Mouse (Mus musculus): ENCODE measurements around the gene Gcnt1. TPM values are rescaled to one million over a fixed set of nuclear protein-coding genes. Genes with fewer than 3 reads are reported as not detected.

Gcnt1 gene
- polyA plus RNA-seq, 1 experiment from 2014 or later, result 0.27 TPM

GRCm38 (mm10) chr19:17399965-17400364 is 27.3 kb upstream of the Gcnt1 start:
- no peaks in the 10 kb centered on the region for H3K27me3 ChIP-seq (ENCODE audit: control insufficient read depth, insufficient read depth, low read length)
- no peak overlapping the region for H3K4me3 ChIP-seq (ENCODE audit: low read depth, low read length)
- no peak for ATAC-seq (ENCODE audit: low read depth)
- 90% methylated on average over 4 of the region's 4 CpGs for WGBS
- H3K36me3 ChIP-seq (ENCODE audit: control insufficient read depth, insufficient read depth, low read length), result peaks cover 13% of the 10 kb centered on the region
- no peak overlapping the region for H3K4me2 ChIP-seq (ENCODE audit: low read depth, low read length)
- H3K9ac ChIP-seq (replicated peaks; ENCODE audit: low read depth, low read length), result no peak overlapping the region
- no peaks in the 10 kb centered on the region for H3K9me3 ChIP-seq (ENCODE audit: control insufficient read depth, low read length)
- peaks cover 3% of the 10 kb centered on the region for H3K4me1 ChIP-seq (ENCODE audit: control insufficient read depth, insufficient read depth, low read length)
- H3K27ac ChIP-seq (ENCODE audit: low read depth, low read length), result no peak overlapping the region

- Histone ChIP-seq H3K4me1 (ENCODE audit: control insufficient read depth, insufficient read depth, low read length) (peaks cover 6% of the 10 kb centered on the region), H3K9me3 (ENCODE audit: control insufficient read depth, low read length) (no peaks in the 10 kb centered on the region), H3K36me3 (ENCODE audit: control insufficient read depth, insufficient read depth, low read length) (peaks cover 13% of the 10 kb centered on the region), H3K4me2 (ENCODE audit: low read depth, low read length) (no peak overlapping the region), H3K27me3 (ENCODE audit: control insufficient read depth, insufficient read depth, low read length) (no peaks in the 10 kb centered on the region), H3K27ac (ENCODE audit: low read depth, low read length) (no peak overlapping the region), H3K4me3 (ENCODE audit: low read depth, low read length) (no peak overlapping the region), H3K9ac (replicated peaks; ENCODE audit: low read depth, low read length) (no peak overlapping the region)
- 79% methylated on average over 5 of the region's 5 CpGs for WGBS
- no peak for ATAC-seq (ENCODE audit: low read depth)
Measured at GRCm38 (mm10) chr19:17397922-17398321, 25.3 kb upstream of the Gcnt1 start.

GRCm38 (mm10) chr19:17396802-17397201 is 24.2 kb upstream of the Gcnt1 start:
- H3K9ac ChIP-seq (replicated peaks; ENCODE audit: low read depth, low read length), result no peak overlapping the region
- H3K4me2 ChIP-seq (ENCODE audit: low read depth, low read length), result no peak overlapping the region
- whole genome bisulfite sequencing, result 98% methylated on average over 4 of the region's 4 CpGs
- no peaks in the 10 kb centered on the region for H3K27me3 ChIP-seq (ENCODE audit: control insufficient read depth, insufficient read depth, low read length)
- ATAC-seq (ENCODE audit: low read depth), result no peak
- H3K4me3 ChIP-seq (ENCODE audit: low read depth, low read length), result no peak overlapping the region
- peaks cover 13% of the 10 kb centered on the region for H3K36me3 ChIP-seq (ENCODE audit: control insufficient read depth, insufficient read depth, low read length)
- H3K27ac ChIP-seq (ENCODE audit: low read depth, low read length), result no peak overlapping the region
- peaks cover 6% of the 10 kb centered on the region for H3K4me1 ChIP-seq (ENCODE audit: control insufficient read depth, insufficient read depth, low read length)
- no peaks in the 10 kb centered on the region for H3K9me3 ChIP-seq (ENCODE audit: control insufficient read depth, low read length)

- peak within 1 kb of the TSS; percentile 49 for H3K4me2 ChIP-seq (ENCODE audit: low read depth, low read length)
- H3K9ac ChIP-seq (replicated peaks; ENCODE audit: low read depth, low read length), result peak within 1 kb of the TSS; percentile 72
- H3K36me3 ChIP-seq (ENCODE audit: control insufficient read depth, insufficient read depth, low read length), result peaks cover 3% of the 10 kb centered on the region; the same call in 1 of the 2 replicates
- peak within 1 kb of the TSS; percentile 76 for H3K4me3 ChIP-seq (ENCODE audit: low read depth, low read length)
- WGBS, result under 1% methylated on average over 75 of the region's 83 CpGs
- H3K9me3 ChIP-seq (ENCODE audit: control insufficient read depth, low read length), result no peaks in the 10 kb centered on the region
- no peaks in the 10 kb centered on the region for H3K27me3 ChIP-seq (ENCODE audit: control insufficient read depth, insufficient read depth, low read length)
- peak within 1 kb of the TSS; percentile 66 for H3K27ac ChIP-seq (ENCODE audit: low read depth, low read length)
- ATAC-seq (ENCODE audit: low read depth), result peak; percentile 98
- peaks cover 6% of the 10 kb centered on the region for H3K4me1 ChIP-seq (ENCODE audit: control insufficient read depth, insufficient read depth, low read length)
Measured at GRCm38 (mm10) chr19:17393841-17394591, 21.4 kb upstream of the Gcnt1 start, which contains the start of gene Rfk. Gene Rfk, plus strand, starts transcription at chr19:17394043.

- Histone ChIP-seq H3K4me2 (ENCODE audit: low read depth, low read length) (no peak overlapping the region; the same call in 1 of the 2 replicates), H3K27me3 (ENCODE audit: control insufficient read depth, insufficient read depth, low read length) (no peaks in the 10 kb centered on the region), H3K4me1 (ENCODE audit: control insufficient read depth, insufficient read depth, low read length) (peaks cover 6% of the 10 kb centered on the region), H3K9me3 (ENCODE audit: control insufficient read depth, low read length) (no peaks in the 10 kb centered on the region), H3K9ac (replicated peaks; ENCODE audit: low read depth, low read length) (no peak overlapping the region), H3K27ac (ENCODE audit: low read depth, low read length) (no peak overlapping the region), H3K4me3 (ENCODE audit: low read depth, low read length) (no peak overlapping the region), H3K36me3 (ENCODE audit: control insufficient read depth, insufficient read depth, low read length) (no peaks in the 10 kb centered on the region)
- 14% methylated on average over 3 of the region's 3 CpGs for WGBS
- ATAC-seq (ENCODE audit: low read depth), result no peak
Measured at GRCm38 (mm10) chr19:17392866-17393265, 20.2 kb upstream of the Gcnt1 start.

GRCm38 (mm10) chr19:17388404-17388803 is 15.8 kb upstream of the Gcnt1 start:
- Histone ChIP-seq H3K9me3 (ENCODE audit: control insufficient read depth, low read length) (no peaks in the 10 kb centered on the region), H3K27me3 (ENCODE audit: control insufficient read depth, insufficient read depth, low read length) (no peaks in the 10 kb centered on the region), H3K9ac (replicated peaks; ENCODE audit: low read depth, low read length) (no peak overlapping the region), H3K27ac (ENCODE audit: low read depth, low read length) (no peak overlapping the region), H3K4me2 (ENCODE audit: low read depth, low read length) (no peak overlapping the region), H3K36me3 (ENCODE audit: control insufficient read depth, insufficient read depth, low read length) (no peaks in the 10 kb centered on the region), H3K4me1 (ENCODE audit: control insufficient read depth, insufficient read depth, low read length) (peaks cover 4% of the 10 kb centered on the region; the same call in 1 of the 2 replicates), H3K4me3 (ENCODE audit: low read depth, low read length) (no peak overlapping the region)
- WGBS, result 20% methylated on average over 2 of the region's 2 CpGs
- ATAC-seq (ENCODE audit: low read depth), result peak; percentile 30; the same call in 1 of the 2 replicates

- Histone ChIP-seq H3K9ac (replicated peaks; ENCODE audit: low read depth, low read length) (no peak overlapping the region), H3K4me3 (ENCODE audit: low read depth, low read length) (no peak overlapping the region), H3K9me3 (ENCODE audit: control insufficient read depth, low read length) (no peaks in the 10 kb centered on the region), H3K27me3 (ENCODE audit: control insufficient read depth, insufficient read depth, low read length) (no peaks in the 10 kb centered on the region), H3K36me3 (ENCODE audit: control insufficient read depth, insufficient read depth, low read length) (no peaks in the 10 kb centered on the region), H3K27ac (ENCODE audit: low read depth, low read length) (no peak overlapping the region), H3K4me1 (ENCODE audit: control insufficient read depth, insufficient read depth, low read length) (peaks cover 4% of the 10 kb centered on the region; the same call in 1 of the 2 replicates), H3K4me2 (ENCODE audit: low read depth, low read length) (0 out of 2 replicates have a peak overlapping the region, but pooled peaks have one; percentile 14)
- 7% methylated on average over 6 of the region's 6 CpGs for WGBS
- ATAC-seq (ENCODE audit: low read depth), result peak; percentile 57; the same call in 1 of the 2 replicates
Measured at GRCm38 (mm10) chr19:17386424-17386823, 13.8 kb upstream of the Gcnt1 start.

GRCm38 (mm10) chr19:17385426-17385825 is 12.8 kb upstream of the Gcnt1 start:
- no peak overlapping the region for H3K9ac ChIP-seq (replicated peaks; ENCODE audit: low read depth, low read length)
- H3K27me3 ChIP-seq (ENCODE audit: control insufficient read depth, insufficient read depth, low read length), result no peaks in the 10 kb centered on the region
- peaks cover 4% of the 10 kb centered on the region; the same call in 1 of the 2 replicates for H3K4me1 ChIP-seq (ENCODE audit: control insufficient read depth, insufficient read depth, low read length)
- WGBS, result 63% methylated on average over 1 of the region's 1 CpGs
- no peak overlapping the region for H3K4me3 ChIP-seq (ENCODE audit: low read depth, low read length)
- no peak overlapping the region for H3K27ac ChIP-seq (ENCODE audit: low read depth, low read length)
- ATAC-seq (ENCODE audit: low read depth), result no peak
- no peaks in the 10 kb centered on the region for H3K36me3 ChIP-seq (ENCODE audit: control insufficient read depth, insufficient read depth, low read length)
- H3K4me2 ChIP-seq (ENCODE audit: low read depth, low read length), result no peak overlapping the region
- no peaks in the 10 kb centered on the region for H3K9me3 ChIP-seq (ENCODE audit: control insufficient read depth, low read length)

GRCm38 (mm10) chr19:17385022-17385421 is 12.4 kb upstream of the Gcnt1 start:
- Histone ChIP-seq H3K27ac (ENCODE audit: low read depth, low read length) (no peak overlapping the region), H3K4me1 (ENCODE audit: control insufficient read depth, insufficient read depth, low read length) (peaks cover 4% of the 10 kb centered on the region; the same call in 1 of the 2 replicates), H3K4me3 (ENCODE audit: low read depth, low read length) (no peak overlapping the region), H3K9me3 (ENCODE audit: control insufficient read depth, low read length) (no peaks in the 10 kb centered on the region), H3K36me3 (ENCODE audit: control insufficient read depth, insufficient read depth, low read length) (no peaks in the 10 kb centered on the region), H3K4me2 (ENCODE audit: low read depth, low read length) (no peak overlapping the region), H3K9ac (replicated peaks; ENCODE audit: low read depth, low read length) (no peak overlapping the region), H3K27me3 (ENCODE audit: control insufficient read depth, insufficient read depth, low read length) (no peaks in the 10 kb centered on the region)
- no peak for ATAC-seq (ENCODE audit: low read depth)
- 95% methylated on average over 4 of the region's 4 CpGs for WGBS

Measured in neural tube, embryonic 14.5 days (tissue).